Comparison of ENCODE assay signal across 16 mouse cellular contexts in the genomic region with DNA sequence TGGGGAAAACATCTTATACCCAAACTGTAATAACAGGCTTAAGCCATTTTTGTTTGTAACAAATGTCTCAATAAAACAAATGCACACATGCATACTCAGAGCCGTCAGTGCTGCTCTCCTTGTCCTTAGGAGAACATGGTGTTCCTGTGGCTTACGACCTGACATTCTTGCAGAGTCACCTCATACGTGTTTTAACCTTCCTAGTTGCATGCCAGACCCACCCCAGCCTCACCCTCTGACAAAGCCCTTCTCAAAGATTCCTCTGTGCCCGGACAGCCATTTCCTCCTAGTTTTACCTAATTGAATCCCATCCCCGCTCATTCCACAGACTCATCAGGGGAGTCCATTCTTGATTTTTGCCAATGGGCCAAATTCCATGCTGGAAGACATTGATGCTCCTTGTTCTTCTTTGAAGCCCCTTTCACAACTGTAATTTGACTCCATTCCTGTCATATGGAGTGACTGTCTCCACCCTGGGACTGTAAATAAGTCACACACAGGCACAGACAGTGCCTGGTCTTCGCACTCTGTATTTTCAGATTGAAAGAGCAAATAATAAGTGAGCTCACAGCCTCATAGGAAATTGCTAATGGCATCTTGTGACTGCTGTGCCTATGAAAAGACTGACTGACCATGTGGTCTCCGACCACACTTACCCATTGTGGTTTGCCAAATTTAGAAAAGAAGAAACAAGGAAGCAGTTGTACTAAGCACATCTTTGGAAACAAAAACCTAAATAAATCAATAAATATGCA.
A peak's percentile ranks its signal among the peaks of the same experiment; 100 is the strongest.
DNase-seq lines count a peak whose midpoint lies in the region; ATAC-seq and TF ChIP-seq lines count a peak whose summit lies in the region.
"Had no signal": no experiment of that assay in that cellular context is flagged by ENCODE, and none has a peak within 500 bp of the region (broad histone marks: within the 10 kb centered on the region; RNA-seq: fewer than 3 reads in every experiment).

No protein-coding gene starts in this region.

- no peak overlapping the region for H3K9ac ChIP-seq in stomach, postnatal 0 days (ENCODE audit: low read length)
- H3K9ac ChIP-seq: liver, embryonic 14.5 days; midbrain, embryonic 13.5 days had no signal

- no peaks in the 10 kb centered on the region for H3K27me3 ChIP-seq in stomach, postnatal 0 days (ENCODE audit: control insufficient read depth, insufficient read depth, low read length)
- H3K27me3 ChIP-seq: midbrain, embryonic 13.5 days had no signal

- no peak overlapping the region for H3K27ac ChIP-seq in stomach, postnatal 0 days (replicated peaks)
- H3K27ac ChIP-seq: liver, embryonic 14.5 days; midbrain, embryonic 13.5 days had no signal

- 61% methylated on average over 7 of the region's 7 CpGs for WGBS in stomach, postnatal 0 days

- TF ChIP-seq CTCF in stomach, postnatal 0 days (IDR thresholded peaks at IDR 0.05; ENCODE audit: low read depth), result no peak

- no peaks in the 10 kb centered on the region for H3K4me1 ChIP-seq in stomach, postnatal 0 days (replicated peaks; ENCODE audit: control insufficient read depth, insufficient read depth)
- H3K4me1 ChIP-seq: midbrain, embryonic 13.5 days had no signal

- ATAC-seq in common myeloid progenitor, adult 5-6 weeks (replicated peaks; ENCODE audit: low read depth, poor library complexity, severe bottlenecking), result peak; percentile 98
- no peak for ATAC-seq in stomach, postnatal 0 days (ENCODE audit: low FRiP score, low TSS enrichment)
- ATAC-seq: activated CD4-positive, CD25-positive, alpha-beta regulatory T cell, adult 4 months; midbrain, embryonic 13.5 days had no signal

- H3K4me3 ChIP-seq in stomach, postnatal 0 days (ENCODE audit: low read depth, low read length), result no peak overlapping the region
- H3K4me3 ChIP-seq: erythroblast, embryonic 14.5 days; midbrain, embryonic 13.5 days had no signal

- H3K4me2 ChIP-seq in stomach, postnatal 0 days (replicated peaks; ENCODE audit: low read depth), result no peak overlapping the region
- H3K4me2 ChIP-seq: midbrain, embryonic 13.5 days had no signal

- DNase-seq in embryo, embryonic 9.5 days (ENCODE audit: extremely low spot score), result peak; percentile 14
- DNase-seq in embryo, embryonic 10.5 days (ENCODE audit: low spot score), result no peak
- peak; percentile 12 to 36 for DNase-seq in lung, adult 18-20 months
- no peak for DNase-seq in lung, postnatal 4 days
- no peak for DNase-seq in stomach, postnatal 0 days (ENCODE audit: low spot score)
- DNase-seq in ovary, postnatal 14 days (ENCODE audit: low spot score), result no peak
- DNase-seq in cerebellum, adult 11-12 months, result no peak
- DNase-seq: kidney, adult 18-20 months; kidney, postnatal 4 days; spleen, adult 18-20 months had no signal

- TF ChIP-seq EP300 in stomach, postnatal 0 days (optimal IDR thresholded peaks at IDR 0.05), result peak; percentile 61

- H3K9me3 ChIP-seq in stomach, postnatal 0 days (ENCODE audit: control insufficient read depth, low read length), result no peaks in the 10 kb centered on the region
- H3K9me3 ChIP-seq: G1E; midbrain, embryonic 13.5 days had no signal

- H3K36me3 ChIP-seq in stomach, postnatal 0 days (ENCODE audit: control insufficient read depth, insufficient read depth, low read length), result no peaks in the 10 kb centered on the region
- H3K36me3 ChIP-seq: G1E; midbrain, embryonic 13.5 days had no signal

Comparison
In these comparisons a context has a peak if more than half of its experiments do, and no peak if none do; other contexts are left out.
1. DNase-seq: peak in embryo, embryonic 9.5 days (single experiment) and lung, adult 18-20 months (2 of 2); none in embryo, embryonic 10.5 days (single experiment), lung, postnatal 4 days (0 of 2), stomach, postnatal 0 days (single experiment), ovary, postnatal 14 days (single experiment) and cerebellum, adult 11-12 months (single experiment).